8 mouse cellular contexts compared by ENCODE assay signal in the genomic region with DNA sequence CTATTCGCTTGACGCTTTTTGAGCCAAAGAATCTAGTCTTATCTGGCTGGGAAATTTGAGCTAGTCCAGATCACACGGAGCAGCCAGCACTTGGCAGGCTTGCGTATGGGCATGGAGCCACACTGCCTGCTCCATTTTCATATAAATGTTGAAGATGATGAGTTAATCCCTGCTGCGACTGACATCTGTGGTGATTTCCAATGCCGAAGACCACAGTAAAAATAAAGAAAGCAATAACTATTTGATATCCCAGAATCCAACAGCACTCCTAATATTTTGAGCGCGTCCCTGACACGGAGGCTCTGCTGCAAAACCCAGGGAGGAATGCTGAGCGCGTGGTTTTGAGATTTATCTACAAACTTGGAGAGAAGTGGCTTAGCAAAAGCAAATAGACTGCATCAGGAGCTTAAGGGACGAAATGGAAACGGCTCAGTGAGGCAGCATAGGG.
DNase-seq lines count a peak whose midpoint lies in the region.

No protein-coding gene starts in this region.

- DNase-seq in gastrocnemius, postnatal 10 days, result peak; percentile 48
- no peak for DNase-seq in gastrocnemius, adult 8-10 months (ENCODE audit: low spot score in 2 of 2)
- DNase-seq in ovary, postnatal 36 days (ENCODE audit: low spot score), result peak; percentile 54
- DNase-seq in ovary, postnatal 14 days (ENCODE audit: low spot score), result no peak
- peak; percentile 60 to 77 for DNase-seq in heart, postnatal 14 days
- peak; percentile 63 for DNase-seq in right cerebral cortex, postnatal 4 days
- no peak for DNase-seq in embryo, embryonic 10.5 days (ENCODE audit: low spot score)
- DNase-seq in frontal cortex, postnatal 25 days (ENCODE audit: low spot score in 2 of 2), result no peak

- intact Hi-C loops in heart, postnatal 14 days (cut with DNase I), result no loop called here

Comparison
In these comparisons a context has a peak if more than half of its experiments do, and no peak if none do; other contexts are left out.
1. DNase-seq: peak in gastrocnemius, postnatal 10 days (single experiment), ovary, postnatal 36 days (single experiment), heart, postnatal 14 days (2 of 2) and right cerebral cortex, postnatal 4 days (single experiment); none in gastrocnemius, adult 8-10 months (0 of 2), ovary, postnatal 14 days (single experiment), embryo, embryonic 10.5 days (single experiment) and frontal cortex, postnatal 25 days (0 of 2).